Mouse (Mus musculus): ENCODE results near the gene Olfr1303. TPM values are rescaled to one million over a fixed set of nuclear protein-coding genes. Genes with fewer than 3 reads are reported as not detected.

Olfr1303 gene
- total RNA-seq (2021), result not detected
- long read RNA-seq, experiment 1, result 0 reads
- long read RNA-seq, experiment 2, result 0 reads

- no peak for DNase-seq
Observed at GRCm38 (mm10) chr2:111820240-111820639, at the start of gene Olfr1303. TSS of gene Olfr1303 (minus strand) at chr2:111820340.

- peak; percentile 8 for DNase-seq
Observed at GRCm38 (mm10) chr2:111812936-111813335, 7.2 kb downstream of the Olfr1303 start.

GRCm38 (mm10) chr2:111777129-111777528, 43.0 kb downstream of the Olfr1303 start, which contains the start of gene Olfr1302:
TSS of gene Olfr1302 (plus strand) at chr2:111777429.
- no peak for DNase-seq

Other genes starting within 250 kb of the Olfr1303 start
- gene Olfr1297, start 193.8 kb downstream of the Olfr1303 start, total RNA-seq (2021), result not detected
- gene Olfr1298, start 171.1 kb downstream of the Olfr1303 start, total RNA-seq (2021), result not detected
- not detected for gene Olfr1299, start 158.9 kb downstream of the Olfr1303 start, total RNA-seq (2021)
- gene Olfr1301, start 69.3 kb downstream of the Olfr1303 start, total RNA-seq (2021), result not detected
- not detected for gene Olfr1302, start 42.9 kb downstream of the Olfr1303 start, total RNA-seq (2021)
- not detected for gene Olfr1305, start 56.8 kb upstream of the Olfr1303 start, total RNA-seq (2021)
- not detected for gene Olfr1306, start 95.9 kb upstream of the Olfr1303 start, total RNA-seq (2021)
- gene Olfr1307, start 129.1 kb upstream of the Olfr1303 start, total RNA-seq (2021), result under 1 TPM in 1 of 2 experiments, not detected in 1; 0.03 TPM
- not detected for gene Olfr1308, start 144.6 kb upstream of the Olfr1303 start, total RNA-seq (2021)
- gene Olfr1309, start 169.9 kb upstream of the Olfr1303 start, total RNA-seq (2021), result not detected
- gene Olfr1310, start 192.4 kb upstream of the Olfr1303 start, total RNA-seq (2021), result not detected
- not detected for gene Olfr1311, start 204.1 kb upstream of the Olfr1303 start, total RNA-seq (2021)
- gene Olfr1312, start 229.9 kb upstream of the Olfr1303 start, total RNA-seq (2021), result not detected